Mouse (Mus musculus) heart, embryonic 14.5 days (tissue): Measurements from ENCODE around the gene Agpat1. TPM values are rescaled to one million over a fixed set of nuclear protein-coding genes. Genes with fewer than 3 reads are reported as not detected.

Source experiments
- ATAC-seq: fragments of 200-750 bp; cut with Nextera tagmentation; 2 replicates; pipeline ENCODE4 v1.8.0; 2017; ENCODE audit warnings: low read depth, moderate TSS enrichment; ENCODE audit not compliant: insufficient number of reproducible peaks, insufficient read depth, low FRiP score
- H3K27ac ChIP-seq, 2 experiments: fragments of 200-500 bp in 1 of 2; fragments of 300-500 bp in 1 of 2; sonication (generic) in 1 of 2; replicated peaks in 1 of 2; 2 replicates each; pipeline ENCODE4 v1.5.1; 2012 to 2014; ENCODE audit warnings: low read depth in 2 of 2, low read length in 2 of 2, control low read depth in 1 of 2, mild to moderate bottlenecking in 1 of 2, mixed read lengths in 1 of 2; ENCODE audit not compliant: control insufficient read depth in 1 of 2, insufficient read depth in 1 of 2
- H3K27me3 ChIP-seq: fragments of 300-500 bp; sonication (generic); 2 replicates; pipeline ENCODE4 v1.6.1; 2014; ENCODE audit warnings: mild to moderate bottlenecking, low read length, control low read depth; ENCODE audit not compliant: control insufficient read depth, insufficient read depth
- H3K36me3 ChIP-seq: fragments of 300-500 bp; sonication (generic); 2 replicates; pipeline ENCODE4 v1.6.1; 2014; ENCODE audit warnings: mild to moderate bottlenecking, control low read depth, low read length, mixed read lengths; ENCODE audit not compliant: control insufficient read depth, insufficient read depth
- H3K4me1 ChIP-seq, 2 experiments: fragments of 200-500 bp in 1 of 2; fragments of 300-500 bp in 1 of 2; sonication (generic) in 1 of 2; 2 replicates each; pipeline ENCODE4 v1.6.1; 2012 to 2014; ENCODE audit warnings: low read length in 2 of 2, control low read depth in 1 of 2, mixed read lengths in 1 of 2; ENCODE audit not compliant: control insufficient read depth in 2 of 2, insufficient read depth in 2 of 2
- H3K4me2 ChIP-seq: fragments of 300-500 bp; sonication (generic); 2 replicates; pipeline ENCODE4 v1.6.1; 2014; ENCODE audit warnings: mild to moderate bottlenecking, low read length
- H3K4me3 ChIP-seq, 2 experiments: fragments of 200-500 bp in 1 of 2; fragments of 300-500 bp in 1 of 2; sonication (generic) in 1 of 2; 2 replicates each; pipeline ENCODE4 v1.5.1; 2012 to 2014; ENCODE audit warnings: low read length in 2 of 2, mild to moderate bottlenecking in 2 of 2, control low read depth in 1 of 2, low read depth in 1 of 2, moderate library complexity in 1 of 2; ENCODE audit not compliant: control insufficient read depth in 1 of 2, insufficient read depth in 1 of 2
- H3K9ac ChIP-seq: fragments of 300-500 bp; sonication (generic); 2 replicates; pipeline ENCODE4 v1.6.1; 2014; ENCODE audit warnings: mild to moderate bottlenecking, low read length
- H3K9me3 ChIP-seq: fragments of 300-500 bp; sonication (generic); 2 replicates; pipeline ENCODE4 v1.6.1; 2016; ENCODE audit warnings: low read length, control low read depth; ENCODE audit not compliant: control insufficient read depth
- WGBS: fragments of 180-500 bp; shearing (Covaris S2); extraction: QIAGEN DNeasy Blood & Tissue Kit; methylation state at CpG from one replicate; pipeline ENCODE4 v1.1.7; 2014; 5-methylcytosine and 5-hydroxymethylcytosine counted together
- polyA plus RNA-seq: library from polyadenylated mRNA; unstranded; fragments of >200 nt; fragmentation: Nextera tagmentation; extraction: Ambion mirVana; gene quantifications from 2 replicates; pipeline ENCODE4 v1.2.1, GENCODE M21; 2014

The Agpat1 gene
- polyA plus RNA-seq, 1 experiment from 2014 or later = 54.4 TPM

- Histone ChIP-seq H3K4me2 (peak overlapping the region; percentile 97), H3K4me1 (peaks cover 17 to 37% of the 10 kb centered on the region in 2 experiments), H3K9me3 (no peaks in the 10 kb centered on the region), H3K4me3 (peak overlapping the region; percentile 65 to 73), H3K9ac (peak overlapping the region; percentile 86), H3K36me3 (no peaks in the 10 kb centered on the region), H3K27me3 (no peaks in the 10 kb centered on the region), H3K27ac (peak overlapping the region; percentile 81 to 92)
- WGBS = 31% methylated on average over 32 of the region's 32 CpGs
- ATAC-seq = no peak
These were observed 17.9 kb upstream of the Agpat1 start for GRCm38 (mm10) chr17:34585877-34586771.

GRCm38 (mm10) chr17:34586796-34587422 is 17.2 kb upstream of the Agpat1 start:
- H3K9ac ChIP-seq = peak overlapping the region; percentile 86
- peak overlapping the region; percentile 65 to 73 for H3K4me3 ChIP-seq
- H3K4me1 ChIP-seq = peaks cover 23 to 43% of the 10 kb centered on the region in 2 experiments
- no peaks in the 10 kb centered on the region for H3K9me3 ChIP-seq
- no peaks in the 10 kb centered on the region for H3K36me3 ChIP-seq
- peak; percentile 81 for ATAC-seq
- no peaks in the 10 kb centered on the region for H3K27me3 ChIP-seq
- peak overlapping the region; percentile 81 to 92 for H3K27ac ChIP-seq
- peak overlapping the region; percentile 97 for H3K4me2 ChIP-seq
- 0% methylated on average over 38 of the region's 38 CpGs for WGBS

- H3K27ac ChIP-seq = peak overlapping the region; percentile 81 to 92
- peak overlapping the region; percentile 97 for H3K4me2 ChIP-seq
- H3K9me3 ChIP-seq = no peaks in the 10 kb centered on the region
- peak; percentile 83 for ATAC-seq
- peaks cover 23 to 43% of the 10 kb centered on the region in 2 experiments for H3K4me1 ChIP-seq
- WGBS = 0% methylated on average over 50 of the region's 50 CpGs
- peak overlapping the region; percentile 86 for H3K9ac ChIP-seq
- peak overlapping the region; percentile 65 to 73 for H3K4me3 ChIP-seq
- H3K27me3 ChIP-seq = no peaks in the 10 kb centered on the region
- no peaks in the 10 kb centered on the region for H3K36me3 ChIP-seq
These were observed 16.6 kb upstream of the Agpat1 start for GRCm38 (mm10) chr17:34587423-34587811.

GRCm38 (mm10) chr17:34587814-34588213 is 16.2 kb upstream of the Agpat1 start:
- H3K27me3 ChIP-seq = no peaks in the 10 kb centered on the region
- H3K36me3 ChIP-seq = no peaks in the 10 kb centered on the region
- H3K4me3 ChIP-seq = peak overlapping the region; percentile 65 to 73
- peak overlapping the region; percentile 75 to 92 for H3K27ac ChIP-seq
- peaks cover 23 to 44% of the 10 kb centered on the region in 2 experiments for H3K4me1 ChIP-seq
- peak overlapping the region; percentile 86 for H3K9ac ChIP-seq
- no peaks in the 10 kb centered on the region for H3K9me3 ChIP-seq
- ATAC-seq = no peak
- 2% methylated on average over 19 of the region's 19 CpGs for WGBS
- H3K4me2 ChIP-seq = peak overlapping the region; percentile 97

- Histone ChIP-seq H3K36me3 (no peaks in the 10 kb centered on the region; the same call in 1 of the 2 replicates), H3K27me3 (no peaks in the 10 kb centered on the region), H3K9ac (no peak overlapping the region), H3K9me3 (no peaks in the 10 kb centered on the region), H3K4me1 (peaks cover 23 to 52% of the 10 kb centered on the region in 2 experiments), H3K27ac (peak overlapping the region in 1 of 2 experiments; percentile 92; a peak in 1 of 4 replicates), H3K4me2 (0 out of 2 replicates have a peak overlapping the region, but pooled peaks have one; percentile 97), H3K4me3 (no peak overlapping the region)
- no peak for ATAC-seq
- WGBS = 60% methylated on average over 3 of the region's 3 CpGs
These were observed 15.3 kb upstream of the Agpat1 start for GRCm38 (mm10) chr17:34588767-34589166.

- peaks cover 4% of the 10 kb centered on the region for H3K36me3 ChIP-seq
- H3K4me1 ChIP-seq = peaks cover 27 to 56% of the 10 kb centered on the region in 2 experiments
- no peak overlapping the region for H3K4me3 ChIP-seq
- peak overlapping the region; percentile 33 to 44; a peak in 2 of 4 replicates for H3K27ac ChIP-seq
- H3K4me2 ChIP-seq = peak overlapping the region; percentile 92
- no peak overlapping the region; the same call in 1 of the 2 replicates for H3K9ac ChIP-seq
- no peak for ATAC-seq
- no peaks in the 10 kb centered on the region for H3K9me3 ChIP-seq
- H3K27me3 ChIP-seq = no peaks in the 10 kb centered on the region
- 44% methylated on average over 7 of the region's 7 CpGs for WGBS
These were observed 14.9 kb upstream of the Agpat1 start for GRCm38 (mm10) chr17:34589206-34589605.

- Histone ChIP-seq H3K27me3 (no peaks in the 10 kb centered on the region), H3K4me3 (no peak within 1 kb of the TSS), H3K4me2 (peak within 1 kb of the TSS; percentile 97), H3K36me3 (peaks cover 9% of the 10 kb centered on the region), H3K27ac (peak within 1 kb of the TSS; percentile 33 to 94; a peak in 3 of 4 replicates), H3K9ac (peak within 1 kb of the TSS; percentile 39; the same call in 1 of the 2 replicates), H3K9me3 (no peaks in the 10 kb centered on the region), H3K4me1 (peaks cover 27 to 61% of the 10 kb centered on the region in 2 experiments)
- 30% methylated on average over 7 of the region's 7 CpGs for WGBS
- ATAC-seq = no peak
These were observed 14.4 kb upstream of the Agpat1 start, which contains the start of gene Gpsm3 for GRCm38 (mm10) chr17:34589681-34590101. TSS of gene Gpsm3 (plus strand) at chr17:34589806.
